Mouse (Mus musculus) hindbrain, embryonic 16.5 days (tissue): ENCODE measurements around the gene Slc38a10. TPM values are rescaled to one million over a fixed set of nuclear protein-coding genes. Genes with fewer than 3 reads are reported as not detected.

Experiments used
- ATAC-seq: fragments of 200-750 bp; cut with Nextera tagmentation; 2 replicates; pipeline ENCODE4 v1.8.0; 2017; ENCODE audit warnings: moderate TSS enrichment, moderate library complexity
- H3K27ac ChIP-seq: fragments of 300-500 bp; sonication (generic); 2 replicates; pipeline ENCODE4 v1.5.1; 2014; ENCODE audit warnings: low read depth, mild to moderate bottlenecking, control low read depth, low read length, moderate library complexity
- H3K27me3 ChIP-seq: fragments of 300-500 bp; sonication (generic); replicated peaks from 2 replicates; pipeline ENCODE4 v1.6.1; 2014; ENCODE audit warnings: low read length; ENCODE audit not compliant: control insufficient read depth, insufficient read depth
- H3K36me3 ChIP-seq: fragments of 300-500 bp; sonication (generic); 2 replicates; pipeline ENCODE4 v1.6.1; 2014; ENCODE audit warnings: mild to moderate bottlenecking, low read length, moderate library complexity, mixed read lengths; ENCODE audit not compliant: control insufficient read depth, insufficient read depth
- H3K4me1 ChIP-seq: fragments of 300-500 bp; sonication (generic); 2 replicates; pipeline ENCODE4 v1.6.1; 2014; ENCODE audit warnings: low read depth, low read length; ENCODE audit not compliant: control insufficient read depth, insufficient read depth
- H3K4me2 ChIP-seq: fragments of 300-500 bp; sonication (generic); 2 replicates; pipeline ENCODE4 v1.6.1; 2014; ENCODE audit warnings: mild to moderate bottlenecking, low read length, control low read depth, moderate library complexity
- H3K4me3 ChIP-seq: fragments of 300-500 bp; sonication (generic); 2 replicates; pipeline ENCODE4 v1.5.1; 2014; ENCODE audit warnings: mild to moderate bottlenecking, low read length, control low read depth, moderate library complexity
- H3K9ac ChIP-seq: fragments of 300-500 bp; sonication (generic); 2 replicates; pipeline ENCODE4 v1.6.1; 2014; ENCODE audit warnings: low read depth, mild to moderate bottlenecking, control low read depth, low read length, moderate library complexity
- H3K9me3 ChIP-seq: fragments of 300-500 bp; sonication (generic); 2 replicates; pipeline ENCODE4 v1.6.1; 2014; ENCODE audit warnings: mild to moderate bottlenecking, low read length, moderate library complexity; ENCODE audit not compliant: control insufficient read depth
- WGBS: fragments of 180-500 bp; shearing (Covaris S2); extraction: QIAGEN DNeasy Blood & Tissue Kit; methylation state at CpG from one replicate; pipeline ENCODE4 v1.1.7; 2014; 5-methylcytosine and 5-hydroxymethylcytosine counted together
- polyA plus RNA-seq: library from polyadenylated mRNA; unstranded; fragments of >200 nt; fragmentation: Nextera tagmentation; extraction: Ambion mirVana; gene quantifications from 2 replicates; pipeline ENCODE4 v1.2.1, GENCODE M21; 2015

The Slc38a10 gene
- polyA plus RNA-seq, 1 experiment from 2014 or later, result 114 TPM

DNA sequence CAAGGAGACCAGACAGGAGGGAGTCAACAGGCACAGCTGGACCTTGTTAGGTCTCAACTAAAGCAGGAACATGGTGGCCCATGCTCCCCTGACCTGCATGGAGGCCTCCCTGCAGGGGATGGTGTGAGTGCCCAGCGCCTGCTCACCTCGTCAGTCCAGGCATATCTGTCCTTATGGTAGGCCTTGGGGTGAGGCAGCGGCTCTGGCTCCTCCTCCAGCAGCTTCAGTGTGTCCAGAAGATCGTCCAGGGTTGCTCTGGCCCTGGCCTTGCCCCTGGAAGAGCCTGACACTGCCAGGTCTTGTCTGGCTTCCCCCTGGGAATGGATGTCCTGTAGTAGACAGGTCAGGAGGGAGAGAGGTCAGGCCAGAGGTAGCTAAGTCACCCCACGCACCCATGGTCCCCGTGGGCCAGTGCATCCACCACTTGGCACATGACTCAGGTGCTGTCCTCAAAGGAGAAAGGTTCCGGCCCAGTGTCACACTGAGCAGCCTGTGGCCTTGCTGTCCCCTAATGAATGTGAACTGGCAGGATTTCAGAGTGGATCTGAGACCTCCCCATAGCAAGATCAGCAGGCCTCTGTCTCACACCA, 79.3 kb downstream of the Slc38a10 start:
- no peaks in the 10 kb centered on the region for H3K27me3 ChIP-seq
- H3K9me3 ChIP-seq, result no peaks in the 10 kb centered on the region
- no peak for ATAC-seq
- H3K36me3 ChIP-seq, result peaks cover 51% of the 10 kb centered on the region
- no peak overlapping the region for H3K9ac ChIP-seq
- H3K27ac ChIP-seq, result no peak overlapping the region
- no peak overlapping the region for H3K4me3 ChIP-seq
- H3K4me1 ChIP-seq, result no peaks in the 10 kb centered on the region; the same call in 1 of the 2 replicates
- H3K4me2 ChIP-seq, result no peak overlapping the region
- WGBS, result 84% methylated on average over 7 of the region's 7 CpGs

DNA sequence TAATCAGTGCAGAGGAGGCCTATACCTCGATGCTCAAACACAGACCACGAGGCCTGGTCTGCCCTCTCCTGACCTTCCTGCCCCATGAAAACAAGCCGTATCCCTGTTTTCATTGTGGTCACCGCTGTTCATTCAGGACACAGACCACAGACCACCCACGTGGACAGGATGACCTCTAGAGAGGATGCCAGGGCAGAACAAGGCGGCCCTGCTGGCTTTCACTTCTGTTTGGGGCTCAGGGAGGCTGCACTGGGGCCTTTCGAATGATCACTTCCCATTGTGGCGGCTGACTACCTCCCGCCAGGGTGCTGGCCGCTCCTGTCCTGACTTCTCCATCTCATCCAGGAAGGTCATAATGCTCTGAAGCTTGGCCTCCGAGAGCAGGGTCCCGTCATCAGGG, 80.1 kb downstream of the Slc38a10 start:
- Histone ChIP-seq H3K27ac (no peak overlapping the region), H3K9ac (no peak overlapping the region), H3K36me3 (peaks cover 44% of the 10 kb centered on the region), H3K27me3 (no peaks in the 10 kb centered on the region), H3K4me2 (no peak overlapping the region), H3K9me3 (no peaks in the 10 kb centered on the region), H3K4me1 (no peaks in the 10 kb centered on the region; the same call in 1 of the 2 replicates), H3K4me3 (no peak overlapping the region)
- no peak for ATAC-seq
- 19% methylated on average over 12 of the region's 12 CpGs for WGBS

DNA sequence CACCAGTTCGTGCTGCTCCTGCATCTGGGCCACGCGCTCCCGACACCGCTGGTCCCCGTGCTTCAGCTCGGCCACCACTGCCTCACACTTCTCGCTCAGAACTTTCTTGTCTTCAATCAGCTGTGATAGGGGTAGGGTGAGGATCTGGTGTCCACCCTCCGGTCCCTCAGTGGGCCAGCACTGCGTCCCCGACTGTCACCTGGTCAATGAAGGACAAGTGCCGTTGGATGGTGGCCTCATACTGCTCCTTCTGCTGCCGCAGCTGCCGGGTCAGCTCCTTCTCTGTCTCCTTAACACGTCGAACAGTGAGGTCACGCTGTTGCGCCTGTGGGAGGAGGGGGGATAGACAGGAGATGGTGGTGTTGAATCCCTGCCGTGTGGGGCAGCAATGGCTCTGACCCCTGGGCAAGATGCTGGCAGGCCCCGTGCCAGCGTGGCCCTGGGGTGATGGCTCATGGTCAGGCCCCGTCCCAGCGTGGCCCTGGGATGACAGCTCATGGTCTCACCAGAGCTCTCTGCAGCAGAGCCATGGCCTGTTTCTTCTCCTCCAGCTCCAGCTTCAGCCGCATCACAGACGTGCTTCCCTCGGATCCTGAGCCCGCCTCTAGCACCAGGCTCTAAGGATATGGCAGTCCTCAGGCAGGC, 80.7 kb downstream of the Slc38a10 start:
- H3K4me1 ChIP-seq, result no peaks in the 10 kb centered on the region; the same call in none of the 2 replicates
- H3K4me3 ChIP-seq, result no peak overlapping the region
- WGBS, result 86% methylated on average over 27 of the region's 27 CpGs
- H3K9me3 ChIP-seq, result no peaks in the 10 kb centered on the region
- H3K4me2 ChIP-seq, result no peak overlapping the region
- H3K36me3 ChIP-seq, result peaks cover 38% of the 10 kb centered on the region
- no peak overlapping the region for H3K27ac ChIP-seq
- no peak overlapping the region for H3K9ac ChIP-seq
- no peaks in the 10 kb centered on the region for H3K27me3 ChIP-seq
- ATAC-seq, result no peak

GRCm38 (mm10) chr11:120069261-120069660, 81.9 kb downstream of the Slc38a10 start:
- ATAC-seq, result no peak
- no peak overlapping the region for H3K4me3 ChIP-seq
- H3K4me1 ChIP-seq, result no peaks in the 10 kb centered on the region; the same call in none of the 2 replicates

DNA sequence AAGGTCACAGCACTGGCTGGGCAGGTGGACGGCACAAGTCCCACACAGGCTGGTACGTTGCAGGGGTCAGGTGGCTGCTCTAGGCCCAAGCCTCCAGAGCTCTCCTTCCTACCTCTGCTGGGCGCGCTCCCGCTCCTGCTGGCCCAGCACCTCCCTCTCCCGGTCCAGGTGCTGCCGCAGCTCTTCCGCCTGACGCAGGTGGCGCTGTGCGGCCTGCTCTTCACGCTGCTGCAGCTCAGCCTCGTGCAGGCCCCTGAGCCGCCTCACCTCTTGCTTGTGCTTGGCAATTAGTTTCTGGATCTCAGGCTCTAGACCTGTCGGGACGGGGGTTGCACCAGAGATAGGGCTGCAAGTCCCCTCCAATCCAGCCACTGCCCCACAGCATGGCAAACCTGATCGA, 83.3 kb downstream of the Slc38a10 start:
- H3K36me3 ChIP-seq, result peaks cover 32% of the 10 kb centered on the region

More at GRCm38 (mm10) chr11:120069261-120069660, 81.9 kb downstream of the Slc38a10 start:
- Histone ChIP-seq H3K4me2 (no peak overlapping the region), H3K27ac (no peak overlapping the region), H3K9ac (no peak overlapping the region), H3K36me3 (peaks cover 36% of the 10 kb centered on the region), H3K9me3 (no peaks in the 10 kb centered on the region), H3K27me3 (no peaks in the 10 kb centered on the region)
- WGBS, result 34% methylated on average over 11 of the region's 11 CpGs

DNA sequence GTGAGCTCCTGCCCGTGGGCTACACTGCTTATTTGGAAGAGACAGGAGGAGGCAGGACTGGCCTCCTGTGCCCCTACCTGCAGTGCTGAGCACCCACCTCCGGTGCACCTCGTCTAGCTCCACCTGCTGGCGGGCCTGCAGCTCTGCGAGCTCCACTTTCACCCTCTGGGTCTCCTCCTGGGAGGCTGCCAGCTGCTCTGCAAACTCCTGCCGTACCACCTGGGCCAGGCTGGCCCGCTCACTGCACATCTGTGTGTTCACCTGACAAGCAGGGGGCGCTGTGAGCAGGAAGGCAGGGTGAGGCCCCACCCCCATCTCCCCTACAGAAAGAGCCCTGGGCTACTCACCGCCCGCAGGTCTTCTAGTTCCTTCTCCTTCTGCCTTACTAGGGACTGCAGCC, 85.9 kb downstream of the Slc38a10 start:
- 32% methylated on average over 10 of the region's 10 CpGs for WGBS
- ATAC-seq, result no peak
- Histone ChIP-seq H3K27me3 (no peaks in the 10 kb centered on the region), H3K4me3 (no peak overlapping the region), H3K36me3 (peaks cover 12% of the 10 kb centered on the region), H3K9me3 (no peaks in the 10 kb centered on the region), H3K4me1 (no peaks in the 10 kb centered on the region; the same call in none of the 2 replicates), H3K27ac (no peak overlapping the region; the same call in 1 of the 2 replicates), H3K4me2 (no peak overlapping the region), H3K9ac (no peak overlapping the region)

More for the DNA sequence above, 83.3 kb downstream of the Slc38a10 start:
- Histone ChIP-seq H3K27me3 (no peaks in the 10 kb centered on the region), H3K4me3 (no peak overlapping the region), H3K9me3 (no peaks in the 10 kb centered on the region), H3K9ac (no peak overlapping the region), H3K4me2 (no peak overlapping the region), H3K27ac (no peak overlapping the region), H3K4me1 (no peaks in the 10 kb centered on the region; the same call in none of the 2 replicates)
- no peak for ATAC-seq
- 54% methylated on average over 17 of the region's 17 CpGs for WGBS

DNA sequence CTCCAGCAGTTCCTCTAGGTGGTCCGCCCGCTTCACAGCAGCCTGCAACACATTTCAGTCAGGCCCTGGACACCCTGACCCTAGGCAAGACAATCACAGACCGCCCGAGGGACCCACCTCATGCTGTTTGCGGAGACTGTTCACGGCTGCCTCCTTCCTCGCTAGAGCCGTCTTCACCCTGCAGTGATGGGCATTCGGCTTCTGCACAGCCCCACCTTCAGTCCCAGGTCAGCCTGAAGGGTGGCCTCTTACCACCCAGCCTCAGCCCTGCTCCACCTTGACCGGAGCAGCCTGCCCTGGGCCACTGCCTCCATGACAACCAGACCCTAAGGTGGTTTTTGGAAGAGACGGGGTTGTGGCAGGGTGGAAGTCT, 86.5 kb downstream of the Slc38a10 start:
- H3K36me3 ChIP-seq, result peaks cover 8% of the 10 kb centered on the region; the same call in 1 of the 2 replicates

DNA sequence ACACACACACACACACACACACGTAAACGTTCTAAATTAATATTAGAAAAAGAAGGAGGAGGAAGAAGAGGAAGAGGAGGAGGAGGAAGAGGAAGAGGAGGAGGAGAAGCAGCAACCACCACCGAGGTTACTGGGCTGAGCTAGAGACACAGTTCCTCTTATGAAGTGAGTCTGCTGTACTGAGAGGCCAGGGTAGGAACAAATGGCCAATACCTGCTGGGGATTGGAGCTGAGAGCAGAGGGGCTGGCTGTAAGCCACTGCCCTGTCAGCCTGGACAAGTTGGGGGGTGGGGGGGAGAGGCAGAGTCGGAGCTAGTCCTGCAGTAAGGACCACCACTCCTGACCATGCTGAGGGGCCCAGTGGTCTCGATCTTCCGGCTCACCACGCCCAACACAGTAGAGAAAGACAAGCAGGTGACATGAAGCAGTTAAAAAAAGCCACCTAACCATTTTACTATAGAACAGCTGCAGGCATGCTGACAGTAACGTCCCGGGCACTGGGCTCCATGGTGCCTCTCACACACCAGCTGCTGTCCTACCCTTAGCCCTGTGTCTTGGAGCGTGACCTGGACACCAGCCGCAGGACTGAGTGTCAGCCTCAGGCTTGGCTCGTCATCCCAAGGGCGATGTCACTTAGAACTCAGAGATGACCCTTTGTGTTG, 87.0 kb downstream of the Slc38a10 start:
- WGBS, result 78% methylated on average over 13 of the region's 13 CpGs
- H3K4me1 ChIP-seq, result no peaks in the 10 kb centered on the region; the same call in 1 of the 2 replicates
- no peak overlapping the region for H3K9ac ChIP-seq
- no peaks in the 10 kb centered on the region for H3K27me3 ChIP-seq
- no peak for ATAC-seq
- no peak overlapping the region for H3K4me2 ChIP-seq
- no peak overlapping the region for H3K27ac ChIP-seq
- no peaks in the 10 kb centered on the region for H3K9me3 ChIP-seq
- peaks cover 5% of the 10 kb centered on the region; the same call in 1 of the 2 replicates for H3K36me3 ChIP-seq
- no peak overlapping the region for H3K4me3 ChIP-seq

More for the DNA sequence above, 86.5 kb downstream of the Slc38a10 start:
- Histone ChIP-seq H3K4me3 (no peak overlapping the region), H3K9ac (no peak overlapping the region), H3K27me3 (no peaks in the 10 kb centered on the region), H3K4me2 (no peak overlapping the region), H3K27ac (no peak overlapping the region; the same call in 1 of the 2 replicates), H3K4me1 (no peaks in the 10 kb centered on the region; the same call in none of the 2 replicates), H3K9me3 (no peaks in the 10 kb centered on the region)
- no peak for ATAC-seq
- WGBS, result 83% methylated on average over 11 of the region's 11 CpGs

DNA sequence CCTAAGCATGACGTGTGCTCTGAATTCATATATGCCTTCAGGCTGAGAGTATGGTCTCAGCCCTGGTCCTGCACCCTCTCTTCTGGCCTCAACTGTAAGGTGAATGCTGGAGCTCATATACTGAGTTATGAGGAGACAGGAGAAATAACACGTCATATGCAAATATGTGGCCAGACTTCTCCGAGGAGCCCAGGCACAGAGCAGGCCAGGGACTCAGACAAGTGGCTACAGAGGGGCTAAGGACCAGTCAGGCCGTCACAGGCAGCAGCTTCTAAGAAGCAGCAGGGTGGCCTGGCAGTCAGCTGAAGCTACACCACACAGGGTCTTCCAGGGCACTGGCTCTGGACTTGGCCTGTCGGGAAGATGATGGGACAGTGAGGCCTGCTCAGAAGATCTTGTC, 87.8 kb downstream of the Slc38a10 start:
- no peaks in the 10 kb centered on the region for H3K9me3 ChIP-seq
- no peaks in the 10 kb centered on the region for H3K27me3 ChIP-seq
- no peak overlapping the region for H3K4me2 ChIP-seq
- no peak overlapping the region for H3K27ac ChIP-seq
- H3K4me1 ChIP-seq, result no peaks in the 10 kb centered on the region; the same call in 1 of the 2 replicates
- ATAC-seq, result no peak
- H3K9ac ChIP-seq, result no peak overlapping the region
- no peak overlapping the region for H3K4me3 ChIP-seq
- WGBS, result 79% methylated on average over 5 of the region's 5 CpGs
- peaks cover 5% of the 10 kb centered on the region; the same call in 1 of the 2 replicates for H3K36me3 ChIP-seq
